Mouse (Mus musculus): ENCODE data around the gene Hdac9.

Hdac9 gene

GRCm38 (mm10) chr12:34806528-34806927, 110.4 kb downstream of the Hdac9 start:
- no peak for DNase-seq

DNA sequence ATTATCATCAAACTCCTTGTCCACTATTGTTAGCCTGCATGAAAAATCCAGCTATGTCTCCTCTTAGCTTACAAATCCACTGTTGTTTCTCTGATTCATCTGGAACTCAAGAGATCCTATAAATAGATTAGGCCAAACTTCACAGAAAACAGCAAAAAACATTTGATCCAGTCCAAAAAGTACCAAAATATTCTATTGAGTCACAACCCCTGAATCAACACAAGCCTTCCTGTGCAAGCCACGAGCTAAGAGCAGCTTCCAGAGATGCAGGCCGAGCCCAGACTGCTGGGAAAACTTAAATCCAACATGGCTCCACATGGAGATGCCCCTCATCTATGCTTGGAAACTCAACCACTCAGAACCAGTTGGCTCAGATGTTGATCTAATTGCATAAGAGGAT, 113.2 kb downstream of the Hdac9 start:
- no peak for DNase-seq

DNA sequence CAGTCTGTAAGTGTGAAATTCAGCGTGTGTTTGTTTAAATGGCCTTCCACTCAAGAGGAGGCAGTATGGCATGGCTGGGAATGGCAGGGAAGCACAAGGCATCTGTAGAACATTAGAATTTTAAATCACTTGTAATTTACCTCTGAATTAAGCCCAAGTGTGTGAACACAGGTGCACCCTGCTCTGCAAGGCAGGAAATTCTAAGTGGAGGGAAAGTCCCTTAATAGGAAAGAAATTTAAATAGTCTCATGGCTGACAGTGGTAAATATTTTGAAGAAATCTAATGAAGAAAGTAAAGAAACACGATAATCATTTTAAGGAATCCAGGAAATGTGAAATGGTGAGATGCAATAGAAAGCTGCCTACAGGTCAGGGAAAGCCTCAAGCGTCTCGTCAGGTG, 114.6 kb downstream of the Hdac9 start:
- DNase-seq, result no peak

- no peak for DNase-seq
Observed at GRCm38 (mm10) chr12:34801752-34802151, 115.1 kb downstream of the Hdac9 start.

GRCm38 (mm10) chr12:34797389-34797788, 119.5 kb downstream of the Hdac9 start:
- DNase-seq, result no peak

GRCm38 (mm10) chr12:34795487-34795886, 121.4 kb downstream of the Hdac9 start:
- DNase-seq, result no peak

DNA sequence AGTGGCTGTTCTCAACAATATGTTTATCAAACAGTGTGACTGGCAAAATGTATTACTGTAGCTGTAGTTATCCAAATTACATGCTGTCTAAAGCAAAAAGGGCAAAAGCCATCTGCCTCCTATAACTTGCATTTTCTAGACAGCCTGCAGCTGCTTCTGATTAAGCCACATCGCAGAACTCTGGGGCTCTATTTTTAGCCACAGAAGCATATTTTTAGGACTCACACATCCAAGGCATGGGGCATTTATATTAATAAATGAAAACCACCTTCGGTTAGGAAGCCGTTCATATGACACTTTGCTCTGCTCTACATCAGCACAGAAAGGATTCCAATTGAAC, 124.8 kb downstream of the Hdac9 start:
- DNase-seq, result no peak

DNA sequence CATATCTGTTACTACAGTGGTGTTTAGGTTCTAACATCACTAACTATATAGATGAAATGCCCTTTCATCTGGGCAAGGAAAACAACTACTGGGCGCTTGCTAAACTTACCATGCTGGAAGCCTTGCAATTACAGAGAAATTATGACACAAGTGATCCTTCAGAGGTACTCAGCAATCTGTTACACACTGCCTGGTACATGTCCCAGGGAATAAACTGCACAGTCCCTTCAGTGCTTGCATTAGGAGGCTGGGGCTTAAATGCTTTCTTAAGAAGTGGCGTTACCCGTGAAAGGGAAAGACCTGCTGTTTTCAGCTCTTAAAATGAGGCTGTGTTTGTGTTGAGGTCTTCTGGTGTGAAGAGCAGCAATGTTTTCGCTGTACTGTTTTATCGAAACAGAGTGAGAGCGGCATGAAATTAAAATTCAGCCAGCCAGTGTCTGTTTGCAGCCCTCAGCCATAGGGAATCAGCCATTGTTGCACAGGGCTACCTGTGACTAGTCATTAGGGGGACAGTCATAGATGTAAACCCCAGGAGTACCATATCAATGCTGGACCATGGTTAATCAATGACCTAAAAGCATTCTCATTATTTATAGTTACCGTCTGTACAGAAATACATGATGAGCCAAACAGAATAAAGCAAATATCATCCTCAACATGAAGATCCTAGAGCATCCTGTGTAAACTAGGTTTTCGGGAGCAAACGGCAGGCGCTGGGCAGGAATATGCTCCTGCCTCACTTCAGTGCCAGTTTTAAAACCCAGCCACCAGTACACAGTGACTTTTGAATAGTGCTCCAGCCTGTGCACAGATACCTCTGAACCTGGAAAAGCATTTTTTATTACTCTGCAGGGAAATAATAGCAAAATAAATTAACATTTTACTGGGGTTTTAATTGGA, 125.4 kb downstream of the Hdac9 start:
- DNase-seq, result no peak

- DNase-seq, result no peak
Observed at GRCm38 (mm10) chr12:34789031-34789982, 127.6 kb downstream of the Hdac9 start.

DNA sequence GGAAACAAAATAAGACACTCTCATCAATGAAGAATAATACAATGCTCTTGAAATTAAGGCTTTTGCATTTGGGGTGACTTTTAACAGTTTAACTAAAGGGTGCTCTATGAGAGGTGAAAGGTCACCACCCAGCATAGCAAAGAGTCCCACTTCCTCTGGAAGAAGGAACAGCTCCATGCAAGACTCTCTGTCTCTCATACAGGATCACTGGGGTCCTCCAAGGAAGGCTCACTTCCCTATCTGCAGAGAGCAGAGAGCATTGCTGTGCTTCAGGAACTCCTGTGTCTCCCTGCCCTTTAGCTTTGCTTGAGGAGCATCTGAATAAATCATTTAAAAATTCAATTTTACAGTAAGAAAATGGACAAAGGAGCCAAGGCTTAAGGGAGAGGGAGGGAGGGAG, 129.5 kb downstream of the Hdac9 start:
- no peak for DNase-seq

DNA sequence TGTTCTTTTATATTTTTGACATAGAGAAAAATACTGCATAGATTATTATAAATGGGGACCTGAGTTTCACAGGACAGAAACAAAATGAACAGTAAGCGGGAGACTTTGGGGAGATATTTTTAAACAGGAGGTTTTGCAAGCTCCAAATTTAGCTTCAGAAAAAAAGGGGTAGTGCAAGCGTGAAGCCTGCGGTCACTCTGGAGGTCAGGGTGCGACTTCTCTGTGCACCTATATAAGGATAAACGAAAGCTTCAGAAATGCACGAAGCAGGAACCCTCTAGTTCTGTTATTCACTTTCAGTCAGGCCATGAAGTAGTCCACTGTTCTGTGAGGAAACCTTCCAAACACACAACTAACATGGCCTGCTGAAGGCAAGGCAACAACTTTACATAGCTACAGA, 133.3 kb downstream of the Hdac9 start:
- DNase-seq, result no peak

- no peak for DNase-seq
Observed at GRCm38 (mm10) chr12:34779368-34779957, 137.4 kb downstream of the Hdac9 start.

GRCm38 (mm10) chr12:34776170-34776569, 140.7 kb downstream of the Hdac9 start:
- DNase-seq, result peak in 1 of 2 experiments; percentile 17

- DNase-seq, result no peak
Observed at GRCm38 (mm10) chr12:34774071-34774470, 142.8 kb downstream of the Hdac9 start.

DNA sequence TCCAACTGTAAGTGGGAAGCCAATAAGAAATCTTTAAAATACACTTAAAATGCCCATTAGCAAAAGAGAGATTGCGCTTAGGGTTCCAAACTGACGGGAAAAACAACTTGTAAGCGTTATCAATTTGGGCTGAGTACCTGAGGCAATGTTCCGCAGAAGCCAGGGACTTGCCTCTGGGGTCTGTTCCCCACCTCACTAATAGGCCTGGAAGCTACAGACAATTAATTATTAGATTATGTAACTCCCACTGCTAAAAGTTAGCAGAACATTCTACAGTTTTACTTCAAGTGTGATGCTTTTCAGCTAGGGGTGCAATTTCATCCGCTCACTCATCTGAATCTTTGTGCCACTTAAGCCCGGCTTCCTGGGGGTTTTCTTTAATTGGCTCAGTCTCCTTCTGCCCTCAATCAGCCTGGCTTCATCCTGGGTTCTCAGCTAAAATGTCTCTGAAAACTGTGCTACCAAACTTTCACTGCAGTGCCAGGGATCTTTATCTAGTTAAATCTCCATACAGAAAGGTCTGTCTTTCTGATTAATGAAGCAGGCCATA, 149.6 kb downstream of the Hdac9 start:
- no peak for DNase-seq

DNA sequence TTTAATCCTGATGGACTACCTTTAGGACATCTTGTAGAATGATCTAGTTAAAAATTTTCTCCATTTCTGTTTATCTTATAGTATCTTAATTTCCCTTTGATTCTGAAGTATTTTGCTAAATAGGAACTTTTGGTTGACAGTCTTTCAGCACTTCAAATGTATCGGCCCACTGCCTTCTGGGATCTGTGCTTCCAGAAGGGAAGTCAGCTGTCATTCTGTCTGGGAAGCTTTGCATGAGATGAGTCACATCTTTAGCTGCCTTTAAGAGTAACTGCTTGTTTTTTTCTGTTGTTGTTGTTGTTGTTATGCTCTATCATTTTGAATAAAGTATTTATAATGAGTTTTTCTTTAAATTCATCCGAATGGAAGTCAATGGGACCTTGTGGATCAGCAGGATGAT, 169.6 kb downstream of the Hdac9 start:
- no peak for DNase-seq

- no peak for DNase-seq
Observed at GRCm38 (mm10) chr12:34725204-34725603, 191.7 kb downstream of the Hdac9 start.

DNA sequence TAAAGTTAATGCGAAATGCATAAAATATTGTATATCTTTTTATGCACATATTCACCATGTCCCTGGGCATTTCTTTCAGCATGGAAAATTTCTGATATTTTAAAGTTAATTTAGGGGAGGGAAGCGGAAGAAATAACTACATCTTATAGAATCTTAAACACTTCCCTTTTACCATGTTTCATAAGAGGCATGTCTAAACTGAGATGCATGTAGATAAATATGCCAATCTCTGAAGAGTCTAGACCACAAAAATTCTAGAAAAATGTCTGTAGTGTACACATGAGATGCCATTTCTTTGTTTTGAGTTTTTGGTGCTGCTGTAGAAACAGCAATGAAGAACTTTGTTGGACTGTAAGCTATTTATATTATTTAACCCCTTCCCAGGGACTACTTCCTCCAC, 192.6 kb downstream of the Hdac9 start:
- DNase-seq, result no peak

DNA sequence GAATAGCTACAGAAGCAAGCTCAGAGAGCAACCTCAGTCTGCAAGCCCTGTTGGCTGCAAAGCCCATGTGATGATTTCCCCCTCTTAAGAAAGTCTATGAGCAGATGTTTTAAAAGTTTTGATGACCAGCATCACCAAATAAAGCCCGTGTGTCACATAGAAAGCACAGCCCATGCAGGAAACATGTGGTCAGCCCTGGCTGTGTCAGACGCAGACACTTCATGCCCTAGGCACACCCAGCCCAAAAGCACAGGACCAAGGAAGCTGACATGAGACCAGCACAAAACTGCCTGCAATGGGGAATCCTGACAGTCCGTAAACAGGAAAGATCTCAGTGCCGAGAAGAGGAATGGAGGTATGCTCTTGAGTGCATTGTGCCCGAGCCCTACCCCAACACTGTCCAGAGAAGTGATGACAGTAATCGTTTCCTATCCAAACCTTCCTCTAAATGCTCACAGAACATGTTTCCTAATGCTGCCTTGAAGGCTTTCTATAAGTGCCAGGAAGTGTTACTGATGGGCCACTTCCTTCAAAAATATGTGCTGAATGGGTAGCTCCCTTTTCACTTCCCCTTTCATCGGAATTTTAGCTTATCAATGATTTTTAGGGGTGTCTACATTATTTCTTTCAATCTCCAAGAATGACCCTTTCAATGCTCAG, 193.9 kb downstream of the Hdac9 start:
- DNase-seq, result no peak

- no peak for DNase-seq
Observed at GRCm38 (mm10) chr12:34720906-34721305, 196.0 kb downstream of the Hdac9 start.

- no peak for DNase-seq
Observed at GRCm38 (mm10) chr12:34714266-34714939, 202.5 kb downstream of the Hdac9 start.

DNA sequence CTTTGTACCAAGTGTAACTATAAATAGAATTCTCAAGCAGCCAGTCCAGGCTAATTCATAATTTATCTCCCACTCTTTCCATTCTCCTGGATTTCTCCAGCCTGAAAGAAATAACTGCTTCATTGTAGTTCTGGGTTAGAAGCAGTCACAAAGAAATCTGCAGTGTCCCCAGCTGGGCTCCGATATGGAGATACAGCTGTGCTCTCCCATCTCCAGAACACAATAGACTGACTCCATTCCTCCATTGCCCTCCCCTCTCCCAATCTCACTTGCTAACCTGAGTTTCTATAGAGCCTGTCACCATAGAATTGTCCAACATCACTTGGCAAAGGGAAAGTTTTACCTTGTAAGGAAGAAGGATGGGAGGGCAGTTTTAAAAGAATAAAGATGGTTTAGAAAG, 218.9 kb downstream of the Hdac9 start:
- DNase-seq, result no peak
